Mouse (Mus musculus) spleen, postnatal 4 days (tissue): ENCODE results near the gene Olfr1008.
"Not testable (repeated sequence)": the region's sequence is repeated elsewhere in the genome, so short reads cannot be mapped to it uniquely, and the experiment has no call there.

Source experiments
- DNase-seq, 2 experiments: peaks; one replicate each; pipeline ENCODE4 v3.0.0; 2022; ENCODE audit warnings: low spot score in 2 of 2

The Olfr1008 gene

GRCm38 (mm10) chr2:85689131-85689530 is at the start of gene Olfr1008:
Gene Olfr1008 (plus strand): TSS chr2:85689431.
- DNase-seq = no peak

GRCm38 (mm10) chr2:85650604-85651003 is 38.6 kb upstream of the Olfr1008 start, which contains the start of gene Olfr1002:
Gene Olfr1002 (minus strand): TSS chr2:85650704.
- DNase-seq = no peak

GRCm38 (mm10) chr2:85664355-85664754 is 24.9 kb upstream of the Olfr1008 start, which contains the start of gene Olfr154:
Gene Olfr154 (minus strand): TSS chr2:85664455.
- not testable (repeated sequence) for DNase-seq

- DNase-seq = no peak
These were observed 10.6 kb upstream of the Olfr1008 start, which contains the start of gene Olfr1006 for GRCm38 (mm10) chr2:85678667-85679066. Gene Olfr1006 (minus strand): TSS chr2:85678767.

- DNase-seq = not testable (repeated sequence)
These were observed 21.4 kb downstream of the Olfr1008 start for GRCm38 (mm10) chr2:85710680-85711079.

- DNase-seq = no peak
These were observed 21.9 kb downstream of the Olfr1008 start for GRCm38 (mm10) chr2:85711159-85711558.

- DNase-seq = no peak
These were observed 25.9 kb downstream of the Olfr1008 start, which contains the start of gene Olfr1009 for GRCm38 (mm10) chr2:85715119-85715518. Gene Olfr1009 (plus strand): TSS chr2:85715419.

GRCm38 (mm10) chr2:85725793-85726192 is 36.6 kb downstream of the Olfr1008 start:
- DNase-seq = no peak
